Mouse (Mus musculus) layer of hippocampus, postnatal 36 days (tissue): ENCODE data around the gene Gm2696. TPM values are rescaled to one million over a fixed set of nuclear protein-coding genes. Genes with fewer than 3 reads are reported as not detected.
"Not testable (repeated sequence)": the region's sequence is repeated elsewhere in the genome, so short reads cannot be mapped to it uniquely, and the experiment has no call there.

ENCODE experiments used
- DNase-seq, 2 experiments: peaks; one replicate each; pipeline ENCODE4 v3.0.0; 2022
- total RNA-seq, 2 experiments: library from RNA; stranded (reverse); gene quantifications; 2 replicates each; pipeline ENCODE4 v1.2.3; 2021

Gene Gm2696
- not detected for total RNA-seq

DNA sequence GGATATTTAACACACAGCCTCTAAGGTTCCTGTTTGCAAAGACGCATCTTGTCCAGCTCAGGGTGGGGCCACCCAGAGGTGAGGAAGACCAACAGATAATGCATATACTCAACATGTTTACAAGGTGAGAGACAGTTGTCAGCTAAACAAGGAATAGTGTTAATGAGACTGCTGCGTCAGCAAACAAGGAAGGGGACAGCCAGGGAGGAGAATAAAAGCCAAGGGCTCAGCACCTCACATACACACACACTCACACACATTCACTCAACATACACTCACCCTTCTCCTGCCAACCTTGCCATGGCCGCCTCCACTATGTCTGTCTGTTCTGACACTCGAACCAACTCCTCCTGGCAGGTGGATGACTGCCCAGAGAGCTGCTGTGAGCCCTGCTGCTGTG lies at the start of gene Gm2696:
Gene Gm2696, plus strand, starts transcription at position 301 of the 400 bp plus-strand sequence.
- DNase-seq, result no peak

- no peak for DNase-seq
Observed at GRCm38 (mm10) chr10:77769727-77770126, 44.8 kb upstream of the Gm2696 start.

GRCm38 (mm10) chr10:77771225-77771624 lies 43.3 kb upstream of the Gm2696 start, which contains the start of gene Gm3238:
Gm3238 (minus strand) TSS chr10:77771325.
- DNase-seq, result not testable (repeated sequence)

GRCm38 (mm10) chr10:77772142-77772541 lies 42.3 kb upstream of the Gm2696 start:
- not testable (repeated sequence) for DNase-seq

DNA sequence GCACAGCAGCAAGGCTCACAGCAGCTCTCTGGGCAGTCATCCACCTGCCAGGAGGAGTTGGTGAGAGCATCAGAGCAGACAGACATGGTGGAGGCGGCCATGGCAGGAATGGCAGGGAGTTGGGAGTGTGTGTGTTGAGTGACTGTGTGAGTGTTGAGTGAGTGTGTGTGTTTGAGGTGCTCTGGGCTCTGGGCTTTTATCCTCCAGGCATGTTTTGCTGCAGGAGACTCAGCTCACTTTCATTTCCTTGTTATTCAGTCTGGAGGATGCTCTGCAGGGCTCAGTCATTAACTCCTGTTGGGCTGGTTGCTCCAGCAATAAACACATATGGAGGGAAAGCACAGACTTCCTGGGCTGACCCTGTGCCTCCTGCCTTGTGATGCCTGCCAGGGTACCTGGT lies 37.6 kb upstream of the Gm2696 start, which contains the start of gene Gm7138:
Gene Gm7138, minus strand, starts transcription at position 101 of the 400 bp plus-strand sequence.
- not testable (repeated sequence) for DNase-seq

DNA sequence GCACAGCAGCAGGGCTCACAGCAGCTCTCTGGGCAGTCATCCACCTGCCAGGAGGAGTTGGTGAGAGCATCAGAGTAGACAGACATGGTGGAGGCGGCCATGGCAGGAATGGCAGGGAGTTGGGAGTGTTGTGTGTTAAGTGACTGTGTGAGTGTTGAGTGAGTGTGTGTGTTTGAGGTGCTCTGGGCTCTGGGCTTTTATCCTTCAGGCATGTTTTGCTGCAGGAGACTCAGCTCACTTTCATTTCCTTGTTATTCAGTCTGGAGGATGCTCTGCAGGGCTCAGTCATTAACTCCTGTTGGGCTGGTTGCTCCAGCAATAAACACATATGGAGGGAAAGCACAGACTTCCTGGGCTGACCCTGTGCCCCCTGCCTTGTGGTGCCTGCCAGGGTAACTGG lies 32.0 kb upstream of the Gm2696 start, which contains the start of gene Gm3250:
Gene Gm3250, minus strand, starts transcription at position 101 of the 400 bp plus-strand sequence.
- not testable (repeated sequence) for DNase-seq

DNA sequence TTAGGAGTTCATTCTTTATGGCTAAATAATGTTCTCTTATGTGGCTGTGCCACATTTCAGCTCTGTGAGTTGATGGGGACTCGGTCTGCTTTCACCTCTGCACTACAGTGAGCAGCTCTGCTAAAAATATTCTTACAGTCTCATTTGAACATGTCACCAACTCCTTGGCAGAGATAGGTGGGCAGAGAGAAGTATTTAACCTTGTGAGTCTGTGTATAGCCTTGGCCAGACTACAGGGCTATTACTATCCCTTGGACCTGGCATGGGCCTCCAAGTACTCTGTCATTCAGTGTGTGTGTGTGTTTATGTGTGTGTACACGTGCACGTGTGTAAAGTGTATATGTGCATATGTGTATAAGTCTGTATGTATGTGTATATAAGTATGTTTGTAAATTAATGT lies 31.1 kb upstream of the Gm2696 start:
- DNase-seq, result not testable (repeated sequence)

DNA sequence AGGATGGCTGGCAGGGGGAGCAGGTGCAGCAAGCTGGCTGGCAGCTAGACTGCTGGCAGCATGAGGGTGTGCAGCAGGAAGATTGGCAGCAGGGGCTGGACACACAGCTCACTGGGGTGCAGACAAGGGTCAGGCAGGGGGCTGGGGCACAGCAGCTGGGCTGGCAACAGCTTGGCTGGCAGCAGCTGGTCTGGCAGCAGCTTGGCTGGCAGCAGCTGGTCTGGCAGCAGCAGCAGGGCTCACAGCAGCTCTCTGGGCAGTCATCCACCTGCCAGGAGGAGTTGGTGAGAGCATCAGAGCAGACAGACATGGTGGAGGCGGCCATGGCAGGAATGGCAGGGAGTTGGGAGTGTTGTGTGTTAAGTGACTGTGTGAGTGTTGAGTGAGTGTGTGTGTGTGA lies 26.6 kb upstream of the Gm2696 start, which contains the start of gene Gm7137:
Gene Gm7137, minus strand, starts transcription at position 325 of the 400 bp plus-strand sequence.
- DNase-seq, result not testable (repeated sequence)

DNA sequence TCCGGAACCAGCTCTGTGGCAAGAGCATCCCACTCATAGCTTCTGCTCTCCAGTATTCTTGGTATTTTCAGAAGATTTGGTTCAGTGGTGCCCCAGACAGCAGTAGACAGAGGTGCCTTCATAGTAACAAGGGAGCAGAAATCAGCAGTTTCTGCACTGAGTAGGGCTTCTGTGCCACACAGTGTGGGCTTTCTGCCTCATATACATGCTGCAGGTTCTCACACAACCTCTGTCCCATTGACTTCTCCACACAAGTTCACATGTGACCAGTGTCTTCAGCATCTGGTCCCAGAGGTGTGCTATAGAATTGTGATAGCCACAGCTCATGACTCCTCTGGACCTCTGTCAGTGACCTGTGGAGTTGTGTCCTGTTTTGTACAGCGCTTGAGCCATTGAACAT lies 25.9 kb upstream of the Gm2696 start:
- DNase-seq, result no peak

- no peak for DNase-seq
Observed at GRCm38 (mm10) chr10:77794976-77795375, 19.5 kb upstream of the Gm2696 start, which contains the start of gene Gm9639. Gm9639 (minus strand) TSS chr10:77795076.

DNA sequence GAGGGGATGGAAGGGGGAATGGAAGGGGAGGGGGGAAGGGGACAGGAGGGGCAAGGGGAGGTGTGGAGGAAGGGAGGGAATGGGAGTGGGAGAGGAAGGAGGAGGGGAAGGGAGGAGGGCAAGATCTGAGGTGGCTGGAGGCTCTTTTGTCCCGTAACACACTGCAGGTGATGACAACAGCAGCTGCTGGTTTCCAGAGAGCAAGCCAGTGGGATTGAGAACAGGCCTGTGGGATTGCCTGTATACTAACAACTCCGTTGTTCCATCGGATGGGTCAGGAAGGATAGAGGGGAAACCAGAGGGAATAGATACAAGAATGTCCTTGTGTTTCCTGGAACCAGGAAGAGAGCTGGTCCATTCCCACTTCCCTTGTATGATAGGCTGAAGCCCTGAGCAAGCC lies 16.8 kb upstream of the Gm2696 start:
- no peak for DNase-seq

- DNase-seq, result not testable (repeated sequence)
Observed at GRCm38 (mm10) chr10:77798164-77798920, 16.1 kb upstream of the Gm2696 start.

GRCm38 (mm10) chr10:77798921-77799508 lies 15.5 kb upstream of the Gm2696 start, which contains the start of gene Gm19668:
Gm19668 (minus strand) TSS chr10:77799133.
- no peak for DNase-seq

- DNase-seq, result no peak
Observed at GRCm38 (mm10) chr10:77804095-77804494, 10.4 kb upstream of the Gm2696 start.

GRCm38 (mm10) chr10:77811743-77812142 lies 2.7 kb upstream of the Gm2696 start, which contains the start of gene Gm9507:
Gm9507 (minus strand) TSS chr10:77811843.
- DNase-seq, result no peak

DNA sequence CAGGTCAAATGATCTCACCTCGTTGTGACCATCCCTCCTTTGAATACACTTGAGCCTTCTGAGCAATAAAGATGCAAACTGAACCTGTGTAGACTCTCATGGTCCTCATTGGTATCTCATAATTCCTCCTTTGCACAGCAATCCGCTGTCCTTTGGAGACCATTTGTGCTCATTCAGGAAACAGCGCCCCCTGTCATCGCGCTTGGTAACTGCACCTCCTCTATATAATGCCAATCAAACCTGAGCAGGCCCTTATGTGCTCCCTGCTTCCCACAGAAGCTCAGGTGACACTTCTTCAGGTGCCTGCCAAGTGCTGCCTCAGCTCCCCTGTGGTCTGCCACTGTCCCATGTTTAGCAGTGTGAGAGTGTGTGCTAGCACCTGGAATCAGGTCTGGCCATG lies 1.0 kb downstream of the Gm2696 start:
- DNase-seq, result no peak

- no peak for DNase-seq
Observed at GRCm38 (mm10) chr10:77818523-77818922, 4.0 kb downstream of the Gm2696 start.

- no peak for DNase-seq
Observed at GRCm38 (mm10) chr10:77819203-77819602, 4.7 kb downstream of the Gm2696 start.

GRCm38 (mm10) chr10:77826951-77827350 lies 12.5 kb downstream of the Gm2696 start, which contains the start of gene Krtap10-4:
Krtap10-4 (minus strand) TSS chr10:77827095.
- no peak for DNase-seq

DNA sequence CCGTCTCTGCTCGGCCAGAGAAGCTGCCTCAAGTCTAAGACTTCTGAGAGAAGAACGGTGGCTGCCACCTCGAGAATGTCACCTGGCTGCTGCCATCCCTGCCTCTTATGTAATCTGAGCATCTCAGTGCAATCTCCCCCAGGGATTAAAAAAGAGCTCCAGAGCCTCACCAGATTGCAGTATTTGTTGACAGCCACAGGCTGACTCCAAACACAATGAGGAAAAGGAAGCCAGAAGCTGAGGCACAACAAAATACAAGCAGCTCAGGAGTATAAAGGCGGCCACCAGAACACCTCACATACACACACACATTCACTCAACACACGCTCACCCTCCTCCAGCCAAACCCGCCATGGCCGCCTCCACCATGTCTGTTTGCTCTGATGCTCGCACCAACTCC lies 21.2 kb downstream of the Gm2696 start, which contains the start of gene Krtap10-10:
Gene Krtap10-10, plus strand, starts transcription at position 301 of the 400 bp plus-strand sequence.
- DNase-seq, result no peak

- no peak for DNase-seq
Observed at GRCm38 (mm10) chr10:77839006-77839405, 24.5 kb downstream of the Gm2696 start.

DNA sequence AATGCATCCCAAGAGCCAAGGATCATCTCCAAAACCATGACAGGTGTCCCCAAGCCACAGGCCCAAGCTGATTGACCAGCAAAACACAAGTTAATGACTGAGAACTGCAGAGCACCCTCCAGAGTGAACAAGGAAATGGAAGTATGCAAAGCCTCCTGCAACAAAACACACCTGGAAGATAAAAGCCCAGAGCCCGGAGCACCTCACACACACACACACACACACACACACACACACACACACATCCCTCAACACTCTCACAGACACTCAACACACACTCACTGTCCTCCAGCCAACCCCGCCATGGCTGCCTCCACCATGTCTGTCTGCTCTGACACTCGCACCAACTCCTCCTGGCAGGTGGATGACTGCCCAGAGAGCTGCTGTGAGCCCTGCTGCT lies 32.0 kb downstream of the Gm2696 start, which contains the start of gene Gm36176:
Gene Gm36176, plus strand, starts transcription at position 301 of the 400 bp plus-strand sequence.
- no peak for DNase-seq

GRCm38 (mm10) chr10:77846961-77847360 lies 32.5 kb downstream of the Gm2696 start:
- no peak for DNase-seq
